Mouse (Mus musculus) C2C12 (cell line): Measurements from ENCODE around the gene Prrc2a.

Experiments used
- CTCF ChIP-seq: IDR thresholded peaks from one replicate; pipeline ENCODE4 v1.5.1; 2011; ENCODE audit not compliant: control insufficient read depth, insufficient read depth, insufficient read length
- FOSL1 ChIP-seq: IDR thresholded peaks from one replicate; pipeline ENCODE4 v1.8.0; 2011; ENCODE audit warnings: mild to moderate bottlenecking, low read length; ENCODE audit not compliant: poor library complexity, insufficient read depth, severe bottlenecking
- MYOD1 ChIP-seq: IDR thresholded peaks from one replicate; pipeline ENCODE4 v1.6.1; 2011; ENCODE audit warnings: low read depth; ENCODE audit not compliant: control insufficient read depth, insufficient read length
- MYOG ChIP-seq: IDR thresholded peaks from one replicate; pipeline ENCODE4 v1.6.1; 2011; ENCODE audit not compliant: control insufficient read depth, insufficient read length; ENCODE audit errors: extremely low read depth
- USF1 ChIP-seq: IDR thresholded peaks from one replicate; pipeline ENCODE4 v1.6.1; 2011; ENCODE audit warnings: low read depth, mild to moderate bottlenecking, control low read depth, moderate library complexity

DNA sequence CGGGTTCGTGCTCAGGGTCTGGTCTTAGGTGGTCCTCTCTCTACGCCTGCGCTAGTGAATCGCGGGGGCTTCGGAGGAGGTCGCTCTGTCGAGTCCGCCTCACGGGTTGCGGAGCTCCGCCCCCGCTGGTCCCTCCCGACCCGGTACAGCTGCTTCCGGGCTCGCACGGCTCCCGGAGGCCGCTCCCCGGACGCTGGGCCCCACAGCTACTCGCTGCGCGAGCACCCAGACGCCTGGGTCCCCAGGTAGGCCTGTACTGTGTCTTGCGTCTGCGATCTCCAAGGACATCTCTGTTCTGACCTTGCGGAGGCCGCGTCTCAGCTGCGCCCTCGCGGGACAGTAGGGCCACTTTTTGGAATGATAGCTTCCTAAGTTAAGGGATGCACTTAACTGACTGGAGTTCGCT, 38.5 kb downstream of the Prrc2a start, which contains the start of gene D17H6S53E:
- TF ChIP-seq FOSL1: no peak
- TF ChIP-seq CTCF: no peak
- TF ChIP-seq USF1: no peak
- TF ChIP-seq MYOD1: no peak
- TF ChIP-seq MYOG: no peak
